Mouse (Mus musculus) heart, postnatal 0 days (tissue): Measurements from ENCODE around the gene Gm20219. TPM values are rescaled to one million over a fixed set of nuclear protein-coding genes. Genes with fewer than 3 reads are reported as not detected.

Experiments
- ATAC-seq: fragments of 200-750 bp; cut with Nextera tagmentation; 2 replicates; pipeline ENCODE4 v1.8.0; 2017; ENCODE audit warnings: low read depth, moderate number of reproducible peaks, moderate library complexity; ENCODE audit not compliant: insufficient read depth
- DNase-seq: peaks from one replicate; pipeline ENCODE4 v3.0.0-alpha.2; 2016; ENCODE audit warnings: low spot score
- H3K27ac ChIP-seq: fragments of 300-500 bp; sonication (generic); 2 replicates; pipeline ENCODE4 v1.5.1; 2014; ENCODE audit warnings: low read depth, mild to moderate bottlenecking
- H3K27me3 ChIP-seq: fragments of 300-500 bp; sonication (generic); 2 replicates; pipeline ENCODE4 v1.6.1; 2014; ENCODE audit warnings: low read length, mixed read lengths; ENCODE audit not compliant: control insufficient read depth, insufficient read depth
- H3K36me3 ChIP-seq: fragments of 300-500 bp; sonication (generic); replicated peaks from 2 replicates; pipeline ENCODE4 v1.6.1; 2014; ENCODE audit warnings: low read length, mixed read lengths; ENCODE audit not compliant: control insufficient read depth, insufficient read depth
- H3K4me1 ChIP-seq: fragments of 300-500 bp; sonication (generic); 2 replicates; pipeline ENCODE4 v1.6.1; 2014; ENCODE audit warnings: antibody characterized with exemption; ENCODE audit not compliant: control insufficient read depth, insufficient read depth
- H3K4me2 ChIP-seq: fragments of 300-500 bp; sonication (generic); 2 replicates; pipeline ENCODE4 v1.6.1; 2014; ENCODE audit warnings: low read depth, mild to moderate bottlenecking, low read length, moderate library complexity
- H3K4me3 ChIP-seq: fragments of 300-500 bp; sonication (generic); 2 replicates; pipeline ENCODE4 v1.5.1; 2014; ENCODE audit warnings: low read depth, low read length
- H3K9ac ChIP-seq: fragments of 300-500 bp; sonication (generic); replicated peaks from 2 replicates; pipeline ENCODE4 v1.6.1; 2014; ENCODE audit warnings: low read depth, low read length, mixed read lengths
- H3K9me3 ChIP-seq: fragments of 300-500 bp; sonication (generic); replicated peaks from 2 replicates; pipeline ENCODE4 v1.6.1; 2016; ENCODE audit warnings: low read length; ENCODE audit not compliant: control insufficient read depth
- CTCF ChIP-seq: IDR thresholded peaks from 2 replicates; pipeline ENCODE4 v1.5.1; 2016; ENCODE audit warnings: antibody characterized with exemption, control low read depth, low read depth
- EP300 ChIP-seq: IDR thresholded peaks from 2 replicates; pipeline ENCODE4 v1.6.1; 2016; ENCODE audit warnings: antibody characterized with exemption, low read depth
- WGBS: fragments of 180-500 bp; shearing (Covaris S2); extraction: QIAGEN DNeasy Blood & Tissue Kit; methylation state at CpG from one replicate; pipeline ENCODE4 v1.1.7; 2014; 5-methylcytosine and 5-hydroxymethylcytosine counted together
- polyA plus RNA-seq: library from polyadenylated mRNA; unstranded; fragments of >200 nt; fragmentation: Nextera tagmentation; extraction: Ambion mirVana; gene quantifications from 2 replicates; pipeline ENCODE4 v1.2.1, GENCODE M21; 2015
- total RNA-seq: library from RNA; depleted of rRNA; stranded (reverse); fragments of >200 nt; gene quantifications from 2 replicates; pipeline ENCODE4 v1.2.3, GENCODE M21; 2014; ENCODE audit warnings: low replicate concordance

Gene Gm20219
- total and polyA plus RNA-seq, 2 experiments from 2014 or later = 0.08 TPM; not detected in 1

DNA sequence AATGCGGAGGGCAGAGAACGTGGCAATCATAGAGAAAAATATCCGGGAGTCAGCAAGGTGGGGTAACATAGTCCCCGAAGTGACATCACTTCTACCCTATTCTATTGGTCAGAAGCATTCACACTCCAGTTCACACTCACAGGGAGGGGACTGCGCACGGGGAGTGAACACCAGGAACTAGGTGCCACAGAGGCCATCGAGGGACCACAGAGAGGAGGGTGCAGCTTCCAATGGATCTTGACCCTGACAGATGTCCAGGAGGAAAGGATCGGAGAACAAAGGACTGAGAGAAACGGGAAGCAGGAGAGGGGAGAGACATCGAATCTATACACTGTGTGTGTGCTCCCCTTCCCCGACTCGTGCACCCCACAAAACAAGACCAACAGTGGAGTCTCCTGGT lies 39.3 kb downstream of the Gm20219 start:
- no peak for ATAC-seq
- no peak overlapping the region for H3K9ac ChIP-seq
- no peaks in the 10 kb centered on the region for H3K9me3 ChIP-seq
- H3K4me2 ChIP-seq = no peak overlapping the region
- H3K27ac ChIP-seq = no peak overlapping the region
- no peak for DNase-seq
- 39% methylated on average over 12 of the region's 12 CpGs for WGBS
- H3K4me3 ChIP-seq = no peak overlapping the region
- TF ChIP-seq EP300 = no peak
- TF ChIP-seq CTCF = no peak
- H3K4me1 ChIP-seq = no peaks in the 10 kb centered on the region
- H3K36me3 ChIP-seq = no peaks in the 10 kb centered on the region
- peaks cover 55% of the 10 kb centered on the region for H3K27me3 ChIP-seq

DNA sequence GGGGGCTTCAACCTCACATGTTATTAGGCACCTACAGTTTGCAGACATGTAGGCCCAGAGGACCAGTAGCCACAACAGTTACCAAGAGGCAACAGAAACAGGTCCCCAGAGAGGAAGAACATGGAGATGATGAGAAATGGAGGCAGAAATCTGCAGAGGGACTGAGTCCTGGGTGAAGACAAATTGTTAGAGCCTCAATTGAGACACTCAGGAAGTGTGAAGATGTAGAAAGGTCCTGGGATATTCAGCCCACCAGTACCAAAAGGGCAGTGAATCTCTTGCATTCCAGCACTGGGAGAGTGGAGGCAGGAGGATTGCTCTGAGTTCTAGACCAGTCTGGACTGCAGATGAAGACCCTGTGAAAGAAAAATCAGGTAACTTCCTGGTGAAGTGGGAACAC lies 39.9 kb downstream of the Gm20219 start:
- Histone ChIP-seq H3K36me3 (no peaks in the 10 kb centered on the region), H3K27ac (no peak overlapping the region), H3K27me3 (peaks cover 61% of the 10 kb centered on the region), H3K4me2 (no peak overlapping the region), H3K4me1 (no peaks in the 10 kb centered on the region), H3K9ac (no peak overlapping the region), H3K4me3 (no peak overlapping the region), H3K9me3 (no peaks in the 10 kb centered on the region)
- TF ChIP-seq EP300 (no peak), CTCF (no peak)
- no peak for ATAC-seq
- no peak for DNase-seq

DNA sequence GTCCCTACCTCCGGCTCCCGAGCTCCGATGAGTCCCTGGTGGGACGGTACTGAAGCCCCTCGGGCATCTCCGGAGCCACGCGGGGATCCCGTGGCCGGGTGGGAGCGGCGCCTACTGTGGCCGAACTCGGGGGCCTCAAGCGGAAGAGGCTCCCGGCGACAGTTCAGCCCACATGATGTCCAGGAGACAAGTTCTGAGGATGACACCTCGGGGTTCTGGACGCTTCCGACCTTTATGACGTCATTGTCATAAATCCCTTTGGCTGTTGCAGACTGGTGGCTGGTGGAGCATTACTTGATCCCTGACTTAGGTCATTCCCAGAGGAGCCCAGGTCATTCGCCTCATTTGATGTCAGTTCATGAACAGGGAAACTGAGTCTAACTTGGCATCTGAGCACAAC lies 41.9 kb downstream of the Gm20219 start, which contains the start of gene Znrf4:
Gene Znrf4 (minus strand): TSS at position 122 of the 400 bp plus-strand sequence.
- 52% methylated on average over 22 of the region's 22 CpGs for WGBS
- no peaks in the 10 kb centered on the region for H3K9me3 ChIP-seq
- H3K4me2 ChIP-seq = peak within 1 kb of the TSS; percentile 32; the same call in 1 of the 2 replicates
- no peak for ATAC-seq
- peak within 1 kb of the TSS; percentile 17 for H3K4me3 ChIP-seq
- no peak for DNase-seq
- H3K27ac ChIP-seq = no peak within 1 kb of the TSS
- no peaks in the 10 kb centered on the region for H3K36me3 ChIP-seq
- H3K4me1 ChIP-seq = no peaks in the 10 kb centered on the region
- H3K27me3 ChIP-seq = peaks cover 68% of the 10 kb centered on the region
- TF ChIP-seq EP300 = no peak
- no peak for TF ChIP-seq CTCF
- H3K9ac ChIP-seq = no peak within 1 kb of the TSS

DNA sequence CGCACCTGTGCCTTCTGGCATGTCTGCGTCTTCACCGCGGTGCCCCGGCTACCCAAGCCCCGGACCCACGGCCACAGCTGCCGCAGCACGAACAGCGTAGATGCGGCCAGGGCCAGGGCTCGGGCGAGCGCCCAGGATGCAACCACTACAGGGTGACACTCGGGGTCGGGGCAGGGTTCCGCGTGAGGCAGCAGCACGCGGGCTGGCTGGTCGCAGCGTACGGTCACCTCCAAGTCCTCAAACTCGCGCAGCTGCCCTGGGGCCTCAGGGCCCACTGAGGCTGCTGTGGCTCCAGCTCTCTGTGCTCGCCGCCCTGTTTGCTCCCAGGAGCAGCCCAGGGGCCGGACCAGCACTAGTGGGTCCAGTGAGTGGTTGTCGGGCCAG lies 42.5 kb downstream of the Gm20219 start:
- Histone ChIP-seq H3K4me1 (peaks cover 4% of the 10 kb centered on the region; the same call in 1 of the 2 replicates), H3K4me3 (peak overlapping the region; percentile 17), H3K4me2 (no peak overlapping the region), H3K9me3 (no peaks in the 10 kb centered on the region), H3K36me3 (no peaks in the 10 kb centered on the region), H3K9ac (no peak overlapping the region), H3K27me3 (peaks cover 68% of the 10 kb centered on the region), H3K27ac (no peak overlapping the region)
- DNase-seq (no peak), ATAC-seq (no peak)
- TF ChIP-seq EP300 (no peak), CTCF (no peak)
- WGBS = 21% methylated on average over 29 of the region's 29 CpGs

DNA sequence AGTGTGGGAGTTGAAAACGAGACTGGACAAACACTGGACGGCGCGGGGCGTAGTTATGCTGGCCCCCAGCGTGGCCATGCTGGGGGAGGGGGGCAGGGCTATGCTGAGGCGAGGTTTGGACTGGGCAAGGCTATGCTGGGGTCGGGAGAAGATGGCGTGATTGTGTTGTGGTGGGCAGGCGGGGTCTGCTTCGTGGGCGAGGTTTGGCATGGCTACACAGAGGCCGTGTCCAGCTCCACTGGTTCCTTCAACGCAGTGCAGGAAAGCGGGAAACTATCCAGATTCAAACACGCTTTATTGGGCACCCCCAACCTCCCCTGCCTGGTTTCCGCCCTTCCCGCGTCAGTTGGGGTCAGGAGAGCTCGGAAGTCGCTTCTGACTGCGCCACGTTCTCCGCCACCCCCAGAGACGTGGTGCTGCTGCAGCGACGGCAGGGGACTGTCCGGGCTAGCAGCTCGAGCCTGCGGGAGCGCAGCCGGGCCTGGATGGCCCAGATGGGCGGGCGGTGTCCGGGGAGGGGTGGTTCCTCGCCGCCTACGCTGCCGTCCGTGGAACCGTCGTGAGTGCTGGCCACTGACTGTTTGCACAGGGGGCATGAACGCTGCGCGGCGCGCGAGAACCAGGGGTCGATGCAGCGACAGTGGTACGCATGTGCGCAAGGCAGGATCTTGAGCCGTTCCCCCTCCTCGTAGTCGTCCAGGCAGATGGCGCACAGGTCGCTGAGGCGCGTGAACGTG lies 43.0 kb downstream of the Gm20219 start:
- no peak for TF ChIP-seq CTCF
- no peak for TF ChIP-seq EP300
- Histone ChIP-seq H3K9ac (no peak overlapping the region), H3K4me1 (peaks cover 5% of the 10 kb centered on the region; the same call in 1 of the 2 replicates), H3K9me3 (no peaks in the 10 kb centered on the region), H3K27ac (no peak overlapping the region), H3K4me2 (peak overlapping the region; percentile 32; the same call in 1 of the 2 replicates), H3K27me3 (peaks cover 68% of the 10 kb centered on the region), H3K36me3 (no peaks in the 10 kb centered on the region), H3K4me3 (peak overlapping the region; percentile 17)
- ATAC-seq = no peak
- DNase-seq = no peak
- WGBS = 6% methylated on average over 60 of the region's 60 CpGs

DNA sequence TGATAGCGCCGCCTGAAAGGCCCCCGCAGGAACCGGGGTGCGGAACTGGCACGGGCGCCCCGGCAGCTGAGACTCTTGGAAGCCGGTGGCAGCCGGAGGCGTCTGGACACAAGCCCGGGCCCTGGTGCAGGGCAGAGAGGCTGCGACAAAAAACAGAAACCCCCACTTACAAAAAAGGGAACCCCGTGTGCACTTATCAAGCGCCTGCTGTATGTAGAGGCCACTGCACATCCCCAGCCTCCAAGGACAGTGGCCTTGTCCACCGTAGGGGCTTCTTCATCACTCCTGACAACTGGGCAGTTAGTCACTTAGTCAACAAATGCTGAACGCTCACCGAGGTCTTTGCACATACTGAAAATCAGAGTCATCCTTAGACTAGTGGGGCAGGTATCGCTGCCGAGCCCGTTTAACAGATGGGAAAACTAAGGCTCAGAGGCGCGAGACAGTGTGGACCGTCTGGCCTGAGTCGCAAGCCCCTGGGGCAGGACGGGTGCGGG lies 43.7 kb downstream of the Gm20219 start:
- Histone ChIP-seq H3K27me3 (peaks cover 67% of the 10 kb centered on the region), H3K9ac (no peak overlapping the region), H3K4me1 (peaks cover 5% of the 10 kb centered on the region; the same call in 1 of the 2 replicates), H3K36me3 (no peaks in the 10 kb centered on the region), H3K4me3 (0 out of 2 replicates have a peak overlapping the region, but pooled peaks have one; percentile 17), H3K9me3 (no peaks in the 10 kb centered on the region), H3K4me2 (no peak overlapping the region), H3K27ac (no peak overlapping the region)
- ATAC-seq = no peak
- WGBS = 19% methylated on average over 27 of the region's 27 CpGs
- no peak for DNase-seq
- TF ChIP-seq EP300 (no peak), CTCF (no peak)
